Mouse (Mus musculus): ENCODE data around the gene Ccdc83.

- no peak for TF ChIP-seq CTCF (IDR thresholded peaks at IDR 0.05)
- TF ChIP-seq POLR2A (IDR thresholded peaks at IDR 0.05; ENCODE audit: insufficient read depth, low read depth, low read length) = 0 out of 2 replicates have a peak, but pooled peaks have one; percentile 21
Measured at GRCm38 (mm10) chr7:90233921-90234320, 31.7 kb downstream of the Ccdc83 start.
